Mouse (Mus musculus): ENCODE measurements around the gene Hint2.

The Hint2 gene

DNA sequence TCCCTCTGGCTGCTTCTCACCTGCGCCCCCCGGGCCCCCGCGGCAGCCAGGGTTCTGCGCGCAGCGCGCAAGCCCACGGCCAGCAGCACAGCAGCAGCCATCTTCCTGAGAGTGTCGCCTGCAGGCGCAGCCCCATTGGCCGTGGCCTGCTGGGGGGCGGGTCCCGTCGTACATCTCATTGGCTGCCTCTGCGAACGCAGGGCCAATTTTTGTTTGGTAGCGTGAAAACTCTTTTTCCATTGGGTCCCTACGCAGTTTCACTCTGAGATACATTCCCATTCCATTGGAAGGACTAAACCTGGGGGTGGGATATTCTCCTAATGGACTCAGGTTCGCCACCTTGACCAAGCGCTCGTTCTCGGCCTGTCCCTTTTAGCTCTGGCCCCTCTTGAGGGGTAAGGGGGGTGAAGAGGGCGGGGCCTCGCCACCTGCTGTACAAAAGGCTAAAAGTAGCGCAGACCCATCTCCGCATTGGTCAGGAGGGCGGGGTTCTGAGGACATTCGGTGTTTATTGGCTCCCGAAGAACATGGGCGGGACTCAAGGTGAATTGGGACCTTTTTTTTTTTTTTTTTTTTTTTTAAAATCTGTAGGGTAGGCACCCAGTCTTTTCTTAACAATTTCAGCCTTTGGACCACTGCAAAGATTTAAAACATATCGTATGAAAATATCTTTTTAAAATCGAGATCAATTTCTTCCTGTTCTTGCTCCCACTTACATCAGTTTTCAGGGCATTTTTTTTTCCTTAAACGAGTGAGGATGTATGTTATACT is at the start of gene Hint2:
Gene Hint2, minus strand, starts transcription at position 128 of the 771 bp plus-strand sequence.
- peak; percentile 93 for DNase-seq (ENCODE audit: low spot score)

- DNase-seq (ENCODE audit: low spot score), result no peak
Measured at GRCm38 (mm10) chr4:43705991-43706390, 49.7 kb upstream of the Hint2 start.

DNA sequence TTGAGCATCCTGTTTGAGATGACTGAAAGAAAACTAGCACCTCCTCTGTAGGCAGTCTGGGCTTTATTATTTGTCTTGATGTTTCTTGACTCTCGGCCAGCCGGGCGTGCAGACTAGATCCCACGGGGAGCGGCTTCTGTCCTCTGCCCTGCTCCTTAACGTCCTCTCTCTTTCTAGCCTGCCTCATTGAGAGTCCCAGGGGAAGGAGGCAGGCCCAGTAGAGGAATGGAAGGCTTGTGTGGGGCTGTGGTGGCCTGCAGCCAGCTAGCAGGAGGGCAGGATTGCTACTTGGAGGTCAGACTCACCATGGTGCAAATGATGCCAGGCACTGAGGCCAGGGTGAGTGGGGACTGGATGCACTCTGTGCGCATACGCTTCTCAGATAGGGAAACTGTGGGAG is 47.6 kb upstream of the Hint2 start:
- no peak for DNase-seq (ENCODE audit: low spot score)

- no peak for DNase-seq (ENCODE audit: low spot score)
Measured at GRCm38 (mm10) chr4:43703439-43703838, 47.2 kb upstream of the Hint2 start.

GRCm38 (mm10) chr4:43700707-43701106 is 44.4 kb upstream of the Hint2 start, which contains the start of gene Olfr70:
Gene Olfr70 (minus strand): TSS chr4:43700807.
- no peak for DNase-seq (ENCODE audit: low spot score)

GRCm38 (mm10) chr4:43696561-43696960 is 40.3 kb upstream of the Hint2 start:
- no peak for DNase-seq (ENCODE audit: low spot score)

GRCm38 (mm10) chr4:43695249-43695671 is 39.0 kb upstream of the Hint2 start:
- DNase-seq (ENCODE audit: low spot score), result no peak

DNA sequence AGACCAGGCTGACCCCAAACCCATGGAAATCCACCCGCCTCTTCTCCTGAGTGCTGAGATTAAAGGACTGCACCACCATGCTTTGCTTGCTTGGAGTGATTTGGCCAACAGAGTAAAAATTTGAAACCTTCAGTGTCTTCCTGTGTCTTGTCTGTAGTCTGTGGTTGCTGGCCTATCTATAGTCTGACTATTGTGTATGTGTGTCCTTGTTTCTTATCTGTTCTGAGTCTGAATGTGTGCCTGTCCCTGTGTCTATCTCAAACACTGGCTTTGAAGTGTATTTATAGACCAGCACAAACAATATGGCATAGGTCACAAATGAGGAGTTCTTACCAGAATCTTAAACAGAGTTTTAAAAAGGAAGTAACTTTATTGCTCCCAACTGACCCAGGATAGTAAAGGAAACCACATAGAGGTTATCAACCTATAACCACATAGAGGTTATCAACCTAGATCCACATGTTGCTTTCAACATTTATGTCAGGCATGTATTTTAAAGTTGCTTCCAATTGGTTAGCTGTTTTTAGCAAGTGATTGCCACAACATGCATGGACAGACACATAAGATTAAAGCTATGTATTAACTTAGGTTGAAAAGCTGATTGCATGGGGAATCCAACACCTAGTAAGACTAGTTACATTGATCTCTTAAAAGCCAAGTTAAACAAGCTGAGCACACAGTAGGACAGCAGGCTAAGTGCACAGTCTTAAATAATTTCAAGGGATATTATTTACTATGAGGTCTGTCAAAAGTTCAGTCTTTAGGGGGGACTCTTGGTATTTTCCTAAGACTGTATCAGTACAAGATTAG is 38.4 kb upstream of the Hint2 start:
- no peak for DNase-seq (ENCODE audit: low spot score)

DNA sequence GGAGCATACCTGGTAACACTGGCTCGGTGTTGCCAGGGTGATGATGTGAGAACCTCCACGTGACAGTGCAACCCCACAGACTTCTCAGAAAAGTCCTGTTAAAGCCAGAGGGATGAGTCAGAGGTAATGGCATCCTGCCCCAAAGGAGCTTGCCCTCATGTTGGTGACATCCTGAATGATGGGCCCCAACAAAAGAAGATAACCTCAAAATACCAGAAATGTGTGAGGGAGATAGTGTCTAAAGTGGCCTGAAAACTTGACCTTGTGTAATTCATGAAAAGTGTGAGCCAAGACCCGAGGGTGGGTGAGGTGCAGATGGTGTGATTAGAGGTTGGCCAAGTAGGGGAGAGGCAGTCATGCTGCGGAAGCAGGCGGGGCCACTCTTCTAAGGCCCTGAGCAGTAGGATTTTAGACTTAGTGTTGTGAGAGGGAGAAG is 37.6 kb upstream of the Hint2 start:
- DNase-seq (ENCODE audit: low spot score), result no peak

DNA sequence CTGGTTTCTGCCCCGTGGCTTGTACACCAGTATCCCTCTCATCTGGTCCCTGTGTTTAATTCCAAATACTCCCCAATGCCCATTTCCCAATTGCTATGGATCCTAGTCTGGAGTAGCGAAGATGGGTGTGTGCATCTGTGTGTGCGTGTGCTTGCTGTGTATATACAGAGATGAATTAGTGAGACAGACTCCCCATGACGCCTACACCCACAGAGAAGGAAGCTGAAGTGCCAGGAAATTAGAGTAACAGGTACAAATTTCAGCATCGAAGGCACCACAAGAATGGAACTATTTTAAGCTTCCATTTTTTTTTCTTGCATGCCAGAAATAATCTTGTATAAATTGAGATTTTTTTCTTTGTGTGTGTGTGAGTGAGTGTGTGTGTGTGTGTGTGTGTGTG is 34.8 kb upstream of the Hint2 start:
- no peak for DNase-seq (ENCODE audit: low spot score)

- DNase-seq (ENCODE audit: low spot score), result no peak
Measured at GRCm38 (mm10) chr4:43690021-43690420, 33.8 kb upstream of the Hint2 start.

DNA sequence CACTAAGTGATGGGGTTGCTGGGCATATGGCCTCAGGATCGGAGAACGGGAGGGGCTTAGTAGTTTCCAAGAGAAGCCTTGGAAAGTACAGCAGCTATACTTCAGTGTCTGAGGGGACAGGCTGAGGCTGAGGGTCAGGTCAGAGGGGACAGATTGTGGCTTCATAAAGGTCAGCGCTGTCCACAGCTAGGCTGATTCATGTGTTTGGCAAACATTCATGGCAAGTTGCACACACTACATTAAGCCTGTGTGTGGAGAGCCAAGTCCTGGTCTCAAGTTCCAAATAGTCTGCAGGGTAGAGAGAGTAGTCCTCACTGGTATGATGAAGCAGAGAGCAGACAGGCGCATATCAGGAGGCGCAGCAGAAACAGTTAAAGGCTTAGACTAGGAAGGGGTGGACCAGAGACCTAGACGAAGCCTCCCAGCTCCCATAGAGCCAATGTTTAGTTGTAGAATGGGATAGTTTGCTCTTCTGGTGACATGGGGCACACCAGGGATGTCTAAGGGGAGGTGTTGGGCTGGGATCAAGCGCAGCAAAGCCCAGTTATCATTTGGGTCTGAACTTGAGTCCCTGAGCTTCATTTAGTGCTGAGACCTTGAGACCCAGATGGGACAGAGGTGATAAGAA is 23.3 kb upstream of the Hint2 start:
- no peak for DNase-seq (ENCODE audit: low spot score)

- DNase-seq (ENCODE audit: low spot score), result no peak
Measured at GRCm38 (mm10) chr4:43678541-43678940, 22.3 kb upstream of the Hint2 start.

GRCm38 (mm10) chr4:43675608-43676007 is 19.3 kb upstream of the Hint2 start:
- no peak for DNase-seq (ENCODE audit: low spot score)

- no peak for DNase-seq (ENCODE audit: low spot score)
Measured at GRCm38 (mm10) chr4:43674974-43675373, 18.7 kb upstream of the Hint2 start.

DNA sequence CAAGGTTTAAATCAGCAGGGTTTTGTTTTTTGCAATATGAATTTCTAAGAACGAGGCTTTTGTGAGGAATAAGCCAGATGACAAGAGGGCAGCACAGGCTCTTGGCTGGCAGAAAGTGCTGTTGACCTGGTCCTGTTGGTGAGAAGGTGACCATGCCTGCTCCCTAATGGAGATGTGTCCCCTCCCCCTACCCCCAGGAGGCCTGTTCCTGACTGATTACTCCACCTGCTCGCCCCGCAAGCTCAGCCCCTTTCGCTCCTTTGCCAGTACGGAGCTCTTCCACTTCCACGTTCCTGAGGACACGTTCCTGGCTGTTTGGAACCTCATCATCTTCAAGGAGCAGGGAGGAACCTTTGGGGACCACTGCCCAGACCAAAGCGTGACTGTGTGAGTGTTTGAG is 17.4 kb upstream of the Hint2 start:
- no peak for DNase-seq (ENCODE audit: low spot score)

- DNase-seq (ENCODE audit: low spot score), result peak; percentile 85
Measured at GRCm38 (mm10) chr4:43672070-43672469, 15.8 kb upstream of the Hint2 start.

DNA sequence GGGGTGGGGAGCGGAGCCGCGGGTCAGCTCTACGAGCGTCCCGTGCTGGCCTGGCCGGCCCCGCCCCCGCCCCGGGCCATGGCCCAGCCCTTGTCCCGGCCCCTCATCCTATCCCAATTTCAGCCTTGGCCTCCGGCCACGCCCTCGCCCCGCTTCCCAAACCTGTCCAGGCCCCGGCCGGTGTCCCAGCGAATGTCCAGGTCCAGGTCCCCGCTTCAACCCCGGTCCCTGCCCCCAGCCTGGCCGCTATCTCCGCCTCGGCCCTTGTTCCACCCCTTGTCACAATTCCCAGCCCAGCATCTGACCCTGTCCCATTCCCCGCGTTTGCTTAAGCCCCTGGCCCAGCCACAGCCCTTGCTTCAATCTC is 13.1 kb upstream of the Hint2 start:
- no peak for DNase-seq (ENCODE audit: low spot score)

DNA sequence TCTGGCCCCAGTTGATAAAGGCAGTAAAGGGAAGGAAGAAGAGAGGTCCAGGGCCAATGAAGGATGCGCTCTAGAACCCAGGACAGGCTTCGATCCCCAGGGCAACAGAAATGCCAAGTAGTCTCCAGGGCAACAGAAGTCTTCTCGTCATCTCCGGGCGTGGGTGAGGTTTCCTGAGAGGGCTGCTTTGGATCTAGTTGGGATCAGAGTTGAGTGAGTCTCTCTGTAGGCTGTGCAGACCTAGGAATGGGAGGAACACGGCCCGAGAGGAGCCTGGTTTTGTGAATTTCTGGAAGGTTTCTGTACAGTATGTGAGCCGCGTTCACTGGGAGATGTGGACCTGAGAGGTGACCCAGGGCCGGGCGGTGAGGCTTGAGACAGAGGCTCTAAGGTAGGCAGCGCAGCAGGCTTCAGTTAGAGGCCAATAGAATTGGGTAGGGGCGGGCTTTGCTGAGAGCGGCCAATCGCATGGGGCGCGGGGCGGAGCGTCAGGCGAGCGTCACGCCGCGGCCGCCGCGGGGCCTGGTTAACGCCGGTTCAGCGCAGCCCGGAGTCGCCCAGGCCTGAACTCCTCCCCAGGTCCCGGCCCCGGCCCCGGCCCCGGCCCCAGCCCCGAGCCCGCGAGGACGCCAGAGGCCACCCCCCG is 12.6 kb upstream of the Hint2 start, which contains the start of the genes Tmem8b and Fam221b:
Gene Tmem8b, plus strand, starts transcription at position 190 of the 646 bp plus-strand sequence.
Gene Fam221b, minus strand, starts transcription at position 364 of the 646 bp plus-strand sequence.
- DNase-seq (ENCODE audit: low spot score), result peak; percentile 85

DNA sequence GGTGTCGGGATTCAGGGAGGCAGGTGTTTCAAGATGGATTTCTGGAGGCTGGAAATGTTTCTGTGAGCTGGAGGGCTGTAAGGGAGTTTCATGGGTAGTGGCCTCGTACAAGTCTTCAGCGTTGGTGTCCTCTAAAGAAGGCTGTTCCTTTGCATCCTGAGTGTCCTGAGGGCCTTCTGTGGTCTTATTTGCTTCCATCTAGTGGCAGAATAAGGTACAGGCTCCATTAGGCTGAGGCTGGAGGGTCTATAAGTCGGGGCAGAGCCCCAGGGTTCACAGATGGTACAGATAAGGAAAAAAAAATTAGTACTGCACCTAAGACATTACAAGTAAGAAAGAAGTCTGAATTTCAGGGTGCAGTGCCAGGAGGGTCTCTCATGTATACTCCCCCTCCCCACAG is 10.1 kb upstream of the Hint2 start:
- no peak for DNase-seq (ENCODE audit: low spot score)

GRCm38 (mm10) chr4:43657146-43657545 is 880 bp upstream of the Hint2 start:
- DNase-seq (ENCODE audit: low spot score), result no peak
